Comparison of ENCODE assay signal across 8 mouse cellular contexts in the genomic region with DNA sequence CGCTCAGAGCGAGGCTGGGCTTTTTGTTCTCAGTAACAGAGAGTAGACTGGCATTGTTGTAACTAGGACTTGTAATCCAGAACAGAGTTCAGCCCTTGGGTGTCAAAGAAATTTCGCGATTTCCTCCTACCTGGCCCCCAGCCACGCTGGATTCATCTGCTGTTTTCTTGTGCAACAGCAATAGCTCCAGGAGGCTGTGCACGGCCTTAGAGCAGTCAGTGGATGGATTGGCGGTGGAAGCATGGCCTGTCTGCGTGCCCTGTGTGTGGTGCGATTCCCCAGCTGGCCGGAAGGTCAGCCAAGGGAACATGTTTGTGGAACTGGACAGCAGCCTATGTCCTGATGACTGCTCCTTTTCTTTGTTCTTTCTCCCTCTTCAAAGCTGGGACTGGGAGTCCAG. TPM values are rescaled to one million over a fixed set of nuclear protein-coding genes. Genes with fewer than 3 reads are reported as not detected.
A peak's percentile ranks its signal among the peaks of the same experiment; 100 is the strongest.
DNase-seq lines count a peak whose midpoint lies in the region; ATAC-seq lines count a peak whose summit lies in the region.

No protein-coding gene starts in this region.

- WGBS in heart, embryonic 11.5 days (ENCODE audit: insufficient replicate concordance), result 83% methylated on average over 10 of the region's 10 CpGs
- 79% methylated on average over 10 of the region's 10 CpGs for WGBS in hindbrain, embryonic 11.5 days
- WGBS in hindbrain, embryonic 13.5 days, result 82% methylated on average over 10 of the region's 10 CpGs

- no peaks in the 10 kb centered on the region for H3K9me3 ChIP-seq in heart, embryonic 11.5 days (replicated peaks; ENCODE audit: control insufficient read depth, low read length)
- H3K9me3 ChIP-seq in hindbrain, embryonic 11.5 days (ENCODE audit: control insufficient read depth, low read length), result no peaks in the 10 kb centered on the region
- no peaks in the 10 kb centered on the region for H3K9me3 ChIP-seq in hindbrain, embryonic 13.5 days

- no peak overlapping the region for H3K4me3 ChIP-seq in heart, embryonic 11.5 days (ENCODE audit: low read depth, low read length)
- no peak overlapping the region for H3K4me3 ChIP-seq in hindbrain, embryonic 11.5 days (ENCODE audit: low read depth, low read length)
- no peak overlapping the region for H3K4me3 ChIP-seq in hindbrain, embryonic 13.5 days

- no peak overlapping the region for H3K27ac ChIP-seq in heart, embryonic 11.5 days (ENCODE audit: low read depth, low read length)
- H3K27ac ChIP-seq in hindbrain, embryonic 11.5 days (ENCODE audit: low read depth, low read length), result no peak overlapping the region
- H3K27ac ChIP-seq in hindbrain, embryonic 13.5 days, result no peak overlapping the region

- intact Hi-C loops in heart, postnatal 14 days (cut with DNase I), result no loop called here

- H3K27me3 ChIP-seq in heart, embryonic 11.5 days (ENCODE audit: control insufficient read depth, insufficient read depth, low read length), result no peaks in the 10 kb centered on the region
- H3K27me3 ChIP-seq in hindbrain, embryonic 11.5 days (ENCODE audit: control insufficient read depth, insufficient read depth, low read length), result no peaks in the 10 kb centered on the region
- no peaks in the 10 kb centered on the region for H3K27me3 ChIP-seq in hindbrain, embryonic 13.5 days

- no peaks in the 10 kb centered on the region for H3K36me3 ChIP-seq in heart, embryonic 11.5 days (ENCODE audit: control insufficient read depth, insufficient read depth, low read length)
- H3K36me3 ChIP-seq in hindbrain, embryonic 11.5 days (ENCODE audit: control insufficient read depth, insufficient read depth, low read length), result no peaks in the 10 kb centered on the region
- H3K36me3 ChIP-seq in hindbrain, embryonic 13.5 days, result no peaks in the 10 kb centered on the region

- peak; percentile 86 to 92 for DNase-seq in heart, adult 18-20 months
- DNase-seq in cerebellum, adult 11 months, result peak; percentile 42
- peak; percentile 78 to 81 for DNase-seq in heart, postnatal 14 days
- DNase-seq in ovary, postnatal 36 days (ENCODE audit: low spot score), result peak; percentile 59
- DNase-seq in hindbrain, embryonic 11.5 days (ENCODE audit: low spot score), result no peak
- DNase-seq in liver, result no peak

- no peak overlapping the region for H3K9ac ChIP-seq in heart, embryonic 11.5 days (ENCODE audit: low read depth, low read length)
- no peak overlapping the region for H3K9ac ChIP-seq in hindbrain, embryonic 11.5 days (ENCODE audit: low read depth, low read length)
- H3K9ac ChIP-seq in hindbrain, embryonic 13.5 days, result no peak overlapping the region

- H3K4me2 ChIP-seq in heart, embryonic 11.5 days, result no peak overlapping the region
- H3K4me2 ChIP-seq in hindbrain, embryonic 11.5 days (replicated peaks; ENCODE audit: low read depth, low read length), result no peak overlapping the region
- H3K4me2 ChIP-seq in hindbrain, embryonic 13.5 days, result no peak overlapping the region

- no peak for ATAC-seq in heart, embryonic 11.5 days (replicated peaks; ENCODE audit: insufficient number of reproducible peaks, low FRiP score, low TSS enrichment)
- ATAC-seq in hindbrain, embryonic 11.5 days (ENCODE audit: low FRiP score), result no peak
- no peak for ATAC-seq in hindbrain, embryonic 13.5 days (ENCODE audit: low FRiP score)

- no peaks in the 10 kb centered on the region for H3K4me1 ChIP-seq in heart, embryonic 11.5 days (ENCODE audit: control insufficient read depth, insufficient read depth, low read length)
- no peaks in the 10 kb centered on the region for H3K4me1 ChIP-seq in hindbrain, embryonic 11.5 days (replicated peaks; ENCODE audit: control insufficient read depth, insufficient read depth, low read length)
- peaks cover 23% of the 10 kb centered on the region; the same call in 1 of the 2 replicates for H3K4me1 ChIP-seq in hindbrain, embryonic 13.5 days (replicated peaks)

RNA-seq across cellular contexts. Expression of a gene that starts 46.4 kb away (rescaled TPM):
- total RNA-seq in heart, adult 18-20 months (2021), result 10 to 100 TPM; 14.8 to 19.5 TPM
- 45.5 and 50.0 TPM in 2 replicates for polyA plus RNA-seq in heart, embryonic 11.5 days (2014; fragmentation: Nextera tagmentation; extraction: Ambion mirVana)
- total RNA-seq in heart, postnatal 14 days (2021), result 10 to 100 TPM; 12.0 TPM
- 73.3 and 80.9 TPM in 2 replicates for polyA plus RNA-seq in hindbrain, embryonic 11.5 days (2014; fragmentation: Nextera tagmentation; extraction: Ambion mirVana)
- polyA plus RNA-seq in hindbrain, embryonic 13.5 days (2015; fragmentation: Nextera tagmentation; extraction: Ambion mirVana), result 63.0 and 72.2 TPM in 2 replicates

Comparison
In these comparisons a context has a peak if more than half of its experiments do, and no peak if none do; other contexts are left out.
1. DNase-seq: peak in heart, adult 18-20 months (2 of 2), cerebellum, adult 11 months (single experiment), heart, postnatal 14 days (2 of 2) and ovary, postnatal 36 days (single experiment); none in hindbrain, embryonic 11.5 days (single experiment) and liver (single experiment).